Mouse (Mus musculus) heart, adult 18-20 months (tissue): ENCODE results near the gene Cdh16. TPM values are rescaled to one million over a fixed set of nuclear protein-coding genes. Genes with fewer than 3 reads are reported as not detected.
"Not testable (repeated sequence)": the region's sequence is repeated elsewhere in the genome, so short reads cannot be mapped to it uniquely, and the experiment has no call there.

Experiments used
- DNase-seq, 2 experiments: peaks; one replicate each; pipeline ENCODE4 v3.0.0; 2021 to 2022; ENCODE audit warnings: mixed read lengths in 1 of 2
- long read RNA-seq, 2 experiments: library from polyadenylated mRNA; stranded (forward); transcript quantifications; one replicate each; pipeline ENCODE4 v2.0.0; 2021
- total RNA-seq, 2 experiments: library from RNA; stranded (reverse); gene quantifications; 2 replicates each; pipeline ENCODE4 v1.2.3; 2021

The Cdh16 gene
- total RNA-seq, result 1 to 10 TPM; 3.9 to 5.2 TPM
- long read RNA-seq, experiment 1, partial matches to known transcripts, result 3 of 8 reads
- long read RNA-seq, experiment 1, other reads (novel, unspliced or antisense), result 2 of 8 reads
- long read RNA-seq, experiment 2, partial matches to known transcripts, result 0 of 5 reads
- long read RNA-seq, experiment 2, other reads (novel, unspliced or antisense), result 4 of 5 reads

DNA sequence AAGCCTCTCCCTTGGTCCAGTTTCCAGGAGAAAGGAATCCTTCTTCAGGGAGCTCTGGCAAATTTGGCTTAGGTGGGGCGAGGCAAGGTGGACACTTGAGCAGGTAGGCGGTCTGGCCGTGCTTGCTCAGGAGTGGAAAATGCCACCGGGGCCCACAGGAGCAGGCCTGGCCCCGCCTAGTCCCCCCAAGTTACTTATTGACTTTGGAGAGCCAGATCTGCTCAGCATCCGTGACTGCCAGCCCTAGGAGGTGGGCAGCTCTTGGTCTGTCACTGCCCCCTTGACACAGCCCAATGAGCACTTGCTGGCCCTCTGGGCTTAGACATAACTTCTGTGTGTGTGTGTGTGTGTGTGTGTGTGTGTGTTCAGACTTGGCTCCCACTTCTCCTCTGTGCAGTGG lies at the start of gene Cdh16:
Gene Cdh16 (minus strand): TSS at position 236 of the 400 bp plus-strand sequence.
- no peak for DNase-seq

DNA sequence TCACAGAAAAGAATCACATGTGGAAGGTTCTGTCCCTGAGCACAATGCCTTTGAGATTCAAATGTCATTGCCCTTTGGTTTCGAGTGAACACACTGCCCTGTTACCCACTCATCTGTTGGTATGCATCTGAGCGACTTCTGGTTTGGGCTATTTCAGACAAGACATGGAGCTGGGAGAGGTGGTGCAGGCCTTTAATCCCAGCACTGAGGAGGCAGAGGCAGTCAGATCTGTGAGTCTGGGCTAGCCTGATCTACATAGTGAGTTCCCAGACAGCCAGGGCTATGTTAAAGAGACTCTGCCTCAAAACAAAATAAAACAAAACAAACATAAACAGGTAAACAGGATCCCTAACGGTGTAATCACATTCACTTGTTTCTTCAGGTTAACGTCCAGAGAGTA lies 31.4 kb upstream of the Cdh16 start:
- no peak for DNase-seq

DNA sequence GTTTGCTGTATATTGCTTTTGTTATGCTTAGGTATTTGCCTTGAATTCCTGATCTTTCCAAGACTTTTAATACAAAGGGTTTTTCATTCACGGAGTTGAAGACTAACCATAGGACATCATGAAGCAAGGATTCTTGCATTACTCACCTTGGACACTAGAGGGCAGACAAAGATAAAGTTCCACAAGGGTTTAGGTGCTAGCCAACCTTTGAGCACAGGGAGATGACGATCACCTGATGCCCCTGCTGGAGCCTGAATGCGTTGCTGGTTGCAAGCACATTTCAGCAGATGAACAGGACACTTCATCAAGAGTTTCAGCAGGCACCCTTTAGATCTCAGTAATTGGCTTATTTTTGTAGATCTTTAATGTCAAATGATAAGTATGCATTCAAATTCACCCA lies 30.8 kb upstream of the Cdh16 start:
- DNase-seq, result peak; percentile 76 to 85

DNA sequence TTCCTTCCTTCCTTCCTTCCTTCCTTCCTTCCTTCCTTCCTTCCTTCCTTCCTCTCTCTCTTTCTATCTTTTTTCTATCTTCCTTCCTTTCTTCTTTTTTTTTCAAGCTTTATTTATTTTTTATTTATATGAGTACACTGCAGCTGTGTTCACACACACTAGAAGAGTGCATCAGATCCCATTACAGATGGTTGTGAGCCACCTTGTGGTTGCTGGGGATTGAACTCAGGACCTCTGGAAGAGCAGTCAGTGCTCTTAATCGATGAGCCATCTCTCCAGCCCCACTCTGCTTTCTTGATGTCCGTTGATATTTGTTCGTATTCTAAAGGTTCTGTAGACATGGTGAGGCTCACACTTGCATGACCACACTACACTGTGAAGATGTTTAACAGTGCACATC lies 20.0 kb upstream of the Cdh16 start:
- not testable (repeated sequence) for DNase-seq

DNA sequence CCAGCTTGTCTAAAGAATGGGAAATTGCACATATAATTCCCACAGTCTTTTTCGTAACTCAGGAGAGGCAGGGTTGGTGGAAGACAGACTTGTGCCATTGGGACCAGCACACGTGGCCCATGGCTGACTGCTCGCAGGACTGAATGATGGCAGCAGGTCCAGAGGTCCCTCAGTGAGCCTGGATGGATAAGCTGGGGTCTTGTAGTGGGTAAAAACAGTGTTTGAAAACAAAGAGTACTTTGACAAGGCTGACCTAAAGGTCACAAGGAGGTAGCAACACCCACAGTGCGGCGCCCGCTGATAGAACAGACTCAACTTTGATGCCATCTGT lies 18.1 kb upstream of the Cdh16 start:
- no peak for DNase-seq

DNA sequence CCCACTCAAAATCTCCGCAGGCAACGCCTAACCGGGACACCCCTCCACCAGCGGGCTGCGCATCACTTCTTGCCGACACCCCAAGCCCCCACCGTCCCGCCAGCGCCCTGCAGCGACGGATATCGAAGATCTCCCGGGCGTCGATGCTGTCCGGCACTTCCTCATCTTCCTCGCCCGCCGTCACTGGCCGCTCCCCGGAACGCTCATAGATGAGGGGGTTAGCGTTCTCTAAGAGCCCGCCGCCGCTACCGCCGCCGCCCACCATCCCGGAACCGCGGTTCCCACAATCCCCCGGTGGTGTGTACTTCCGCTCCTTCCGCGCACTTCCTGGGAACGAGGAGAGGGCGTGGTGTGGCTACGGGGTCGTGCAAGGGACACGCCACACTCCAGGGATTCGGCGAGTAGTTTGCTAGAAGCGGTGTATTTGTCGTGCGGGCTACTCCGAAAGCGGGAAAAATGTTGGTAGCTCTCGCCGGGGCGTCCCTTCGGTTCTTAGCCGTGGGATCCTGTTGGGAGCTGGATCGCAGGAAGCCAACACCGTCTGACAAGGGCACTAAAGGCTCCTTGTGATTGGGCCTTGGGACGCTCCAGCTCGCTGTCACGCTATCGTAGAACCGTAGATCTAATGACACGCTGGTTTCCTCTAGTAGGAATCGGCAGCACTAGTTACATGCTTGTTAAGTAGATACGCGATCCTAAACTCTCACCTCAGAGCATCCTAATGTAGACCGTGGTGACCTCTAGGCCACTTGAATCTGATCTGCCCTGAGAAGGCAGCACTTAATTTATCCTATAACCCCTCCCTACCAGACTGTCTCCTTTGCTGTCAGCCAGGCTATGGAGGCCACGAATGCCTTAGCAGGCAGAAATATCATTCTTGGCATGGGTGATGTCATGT lies 17.5 kb upstream of the Cdh16 start, which contains the start of gene Ciao2b:
Gene Ciao2b (minus strand): TSS at position 540 of the 898 bp plus-strand sequence.
- peak; percentile 93 to 96 for DNase-seq

DNA sequence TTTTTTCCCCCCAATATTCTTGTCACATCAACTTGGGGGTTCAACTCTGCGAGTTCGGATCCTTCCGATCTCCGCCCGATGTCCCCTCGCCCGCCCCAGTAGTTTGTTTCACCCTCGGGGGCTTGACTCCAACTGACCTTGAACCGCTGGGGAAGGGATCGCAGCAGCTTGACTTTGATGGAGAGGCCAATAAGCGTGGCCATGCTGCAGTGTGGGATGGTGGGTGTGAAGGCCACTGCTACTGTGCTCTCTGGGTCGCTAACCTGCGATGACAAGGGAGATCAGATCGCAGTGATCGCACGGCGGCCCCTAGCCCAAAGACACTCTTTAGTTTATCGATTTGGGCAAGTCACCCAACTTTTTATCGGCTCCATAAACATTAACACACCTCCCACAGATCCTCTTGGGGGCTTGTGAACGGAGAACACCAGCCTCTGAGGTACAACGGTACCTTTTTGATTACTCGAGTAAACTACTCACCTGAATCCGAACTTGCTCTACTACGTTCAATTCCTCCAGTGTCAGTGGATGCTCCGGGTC lies 16.7 kb upstream of the Cdh16 start:
- DNase-seq, result no peak

DNA sequence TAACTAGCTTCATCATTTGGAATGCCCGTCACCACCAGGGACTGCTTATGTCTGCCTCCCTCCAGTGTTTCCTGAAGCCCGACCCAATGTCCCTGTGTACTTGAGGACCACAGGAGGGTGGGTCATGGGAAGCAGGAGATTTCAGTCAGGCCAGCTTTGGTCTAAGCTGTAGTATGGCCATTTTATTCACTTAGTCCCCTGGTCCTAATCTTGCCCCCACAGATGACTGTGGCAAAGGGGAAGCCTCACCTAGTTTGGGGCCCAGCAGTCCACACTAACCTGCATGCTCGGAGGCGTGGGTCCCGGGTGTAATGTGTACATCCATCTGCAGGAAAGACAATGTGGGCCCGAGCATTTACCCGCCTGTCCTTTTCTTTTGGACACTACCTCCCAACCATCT lies 16.0 kb upstream of the Cdh16 start:
- peak in 1 of 2 experiments; percentile 1 for DNase-seq

DNA sequence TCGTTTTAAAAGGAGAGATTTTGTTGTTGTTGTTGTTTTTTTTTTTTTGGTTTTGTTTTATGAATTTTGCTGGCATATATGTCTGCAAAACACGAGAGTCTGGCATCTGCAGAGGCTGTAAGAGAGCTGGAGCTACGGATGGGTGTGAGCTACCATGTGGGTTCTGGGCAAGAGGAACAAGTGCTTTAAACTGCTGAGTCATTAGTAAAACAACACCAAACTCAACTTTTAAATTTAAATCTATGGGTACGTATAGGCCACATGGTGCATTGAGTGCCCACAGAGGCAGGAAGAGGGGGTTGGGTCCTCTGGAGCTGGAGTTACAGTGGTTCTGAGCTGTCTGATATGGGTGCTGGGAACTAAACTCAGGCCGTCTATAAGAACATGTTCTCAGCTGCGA lies 13.8 kb upstream of the Cdh16 start:
- peak in 1 of 2 experiments; percentile 1 for DNase-seq

DNA sequence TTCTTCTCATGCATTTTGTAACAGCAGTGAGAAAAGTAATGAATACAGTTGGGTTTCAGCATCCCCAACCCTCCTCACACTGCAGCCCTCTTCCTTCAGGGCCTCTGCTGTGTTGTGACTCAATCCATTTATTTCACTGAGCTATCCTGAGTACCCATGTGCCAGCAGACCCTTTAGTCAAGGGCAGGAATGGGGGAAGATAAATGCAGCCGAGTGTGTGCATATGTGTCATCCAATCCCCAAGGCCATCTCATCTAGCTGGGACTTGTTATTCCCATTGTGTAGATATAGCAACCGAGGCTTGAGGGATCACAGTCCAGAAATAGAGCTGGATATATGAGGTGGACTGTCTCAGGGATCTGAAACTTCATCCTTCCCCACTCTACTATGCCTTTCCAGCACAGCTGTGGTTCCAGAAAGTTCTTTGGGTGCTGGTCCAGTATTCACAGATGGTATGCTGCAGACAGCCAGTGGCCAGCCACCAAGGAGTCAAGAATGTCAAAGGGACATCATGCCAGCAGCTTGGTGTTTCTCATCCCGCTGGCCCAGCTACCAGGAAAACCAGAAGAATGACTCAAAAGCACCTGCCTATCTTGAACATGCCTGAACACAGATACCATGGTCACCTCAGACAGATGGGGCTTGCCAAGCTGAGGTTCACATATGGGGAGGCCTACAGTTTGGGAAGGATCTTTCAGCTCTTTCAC lies 11.0 kb upstream of the Cdh16 start:
- no peak for DNase-seq

DNA sequence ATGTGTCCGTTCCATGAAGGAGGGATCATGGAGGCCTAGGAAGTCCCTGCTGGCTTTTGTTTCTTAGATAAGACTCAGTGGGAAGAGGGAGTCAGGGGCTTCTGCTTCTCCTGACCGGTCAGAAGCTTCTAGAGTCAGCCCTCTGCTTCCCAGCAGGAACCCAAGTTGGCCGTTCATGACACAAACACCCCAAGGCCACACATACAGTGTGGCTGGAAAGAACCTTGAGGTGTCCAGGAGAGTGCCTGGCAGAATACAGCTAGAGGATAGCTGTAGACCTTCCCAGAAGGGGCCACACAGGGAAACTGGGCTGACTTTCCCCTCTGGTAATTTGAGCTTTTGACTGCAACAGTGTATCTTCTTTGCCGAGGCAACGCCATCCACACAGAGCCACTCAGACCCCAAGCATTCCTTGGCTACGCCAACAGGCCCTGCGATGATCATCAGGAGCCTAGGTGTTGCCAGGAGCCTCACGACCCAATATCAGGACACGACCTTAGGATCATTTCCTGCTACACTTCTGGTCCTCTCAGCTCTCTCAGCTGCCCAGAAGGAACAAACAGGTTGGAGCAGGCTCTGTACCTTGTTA lies 9.1 kb upstream of the Cdh16 start:
- peak; percentile 39 to 44 for DNase-seq

DNA sequence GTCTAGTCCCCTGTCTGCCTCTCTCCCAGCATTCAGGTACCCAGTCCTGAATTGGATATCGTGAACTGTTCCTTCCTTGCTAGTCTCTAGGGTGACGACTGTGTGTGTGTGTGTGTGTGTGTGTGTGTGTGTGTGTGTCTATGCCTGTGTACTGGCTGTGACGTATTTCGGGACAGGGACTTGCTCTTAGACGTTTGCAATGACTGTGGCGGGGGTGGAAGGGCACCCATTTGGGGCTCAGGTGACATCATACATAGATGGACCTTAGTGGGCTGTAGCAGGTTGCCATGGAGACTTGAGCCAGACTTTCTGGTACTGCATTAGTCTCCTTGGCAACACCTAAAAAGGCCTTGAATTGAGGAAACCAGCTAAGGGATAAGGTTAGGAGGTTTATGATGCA lies 8.3 kb upstream of the Cdh16 start:
- no peak for DNase-seq

DNA sequence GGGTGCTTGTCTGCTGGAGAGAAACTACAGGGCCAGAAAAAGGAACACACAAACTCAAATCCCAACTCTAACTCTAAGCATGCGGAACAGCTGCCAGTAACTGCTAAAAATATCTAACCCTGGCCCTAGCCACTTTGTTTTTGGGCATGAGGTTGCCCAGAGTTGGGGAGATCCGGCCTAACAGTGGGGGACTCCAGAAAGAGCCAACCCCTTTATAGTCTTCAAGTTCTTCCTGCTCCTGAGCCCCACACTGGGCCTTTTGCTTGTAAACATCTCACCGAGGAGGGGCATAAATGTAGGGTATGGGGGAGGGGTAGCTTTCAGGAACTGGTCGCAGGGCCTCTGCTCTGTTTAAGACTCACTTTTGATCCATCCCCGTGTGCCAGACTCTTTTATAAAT lies 7.8 kb upstream of the Cdh16 start:
- peak; percentile 59 to 64 for DNase-seq

DNA sequence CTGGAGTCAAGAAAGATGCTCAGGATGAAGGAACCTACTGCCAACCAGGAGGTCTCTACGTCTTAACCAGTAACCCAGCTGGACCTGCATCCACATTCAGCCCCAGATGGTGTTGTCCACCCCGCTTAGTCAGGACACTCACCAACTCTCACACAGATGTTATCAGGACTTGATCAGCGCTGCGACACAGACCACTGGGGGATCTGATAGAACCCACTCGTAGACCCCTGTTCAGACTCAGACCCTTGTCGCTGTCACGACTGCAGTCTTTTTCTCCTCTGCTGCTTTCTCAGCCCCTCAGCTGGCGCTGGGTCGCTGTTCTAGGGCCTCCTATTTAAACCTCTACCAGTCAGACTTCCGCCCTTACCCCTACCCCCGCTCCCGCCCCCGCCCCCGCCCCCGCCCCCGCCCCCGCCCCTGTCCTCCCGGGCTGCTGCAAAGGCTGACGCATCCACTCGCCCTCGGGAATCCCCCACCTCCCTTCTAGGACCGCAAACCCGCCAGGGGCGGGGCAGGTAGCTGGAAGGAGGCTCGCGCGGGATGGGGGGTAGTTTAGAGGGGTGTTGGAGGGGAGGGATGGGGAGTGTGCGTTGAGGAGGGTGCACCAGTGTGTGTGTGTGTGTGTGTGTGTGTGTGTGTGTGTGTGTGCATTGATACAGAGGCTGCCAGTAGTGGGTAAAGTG lies 6.9 kb upstream of the Cdh16 start, which contains the start of gene Rrad:
Gene Rrad (minus strand): TSS at position 347 of the 683 bp plus-strand sequence.
- DNase-seq, result peak; percentile 74 to 85

DNA sequence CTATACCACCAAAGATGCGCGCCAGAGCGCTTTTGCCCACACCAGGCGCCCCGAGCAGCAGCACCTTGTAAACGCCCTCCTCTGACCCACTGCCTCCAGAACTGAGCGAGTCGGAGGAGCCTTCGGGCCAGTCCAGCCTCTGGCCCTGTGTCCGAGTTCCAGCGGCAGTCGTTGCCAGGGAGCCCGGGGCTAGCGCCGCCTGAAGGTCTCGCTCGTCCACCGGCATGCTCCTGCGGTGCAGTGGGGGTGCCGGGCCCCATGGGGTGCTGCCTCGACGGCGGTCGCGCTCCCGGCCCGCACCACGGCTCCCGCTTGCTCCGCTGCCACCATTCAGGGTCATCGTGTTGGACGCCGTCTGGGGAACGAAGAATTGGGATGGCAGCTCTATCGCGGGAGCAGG lies 6.4 kb upstream of the Cdh16 start:
- peak; percentile 46 to 58 for DNase-seq

DNA sequence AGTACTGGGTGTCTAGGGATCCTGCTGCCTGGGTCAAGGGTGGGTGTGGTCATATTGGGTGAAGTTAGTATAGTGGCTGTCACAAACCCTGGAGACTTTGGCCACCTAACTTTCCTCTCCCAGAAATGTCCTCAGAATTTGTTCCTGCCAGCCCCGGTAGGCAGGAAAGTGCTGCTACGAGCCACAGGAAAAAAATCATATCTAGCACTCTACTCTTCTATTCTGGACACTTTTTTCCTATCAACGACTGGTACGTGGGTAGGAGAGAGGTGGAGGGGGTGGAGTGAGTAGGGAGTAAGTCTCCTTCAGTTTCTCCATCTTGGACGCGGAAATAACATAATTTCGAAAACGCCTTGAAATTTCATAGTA lies 5.9 kb upstream of the Cdh16 start:
- DNase-seq, result no peak

DNA sequence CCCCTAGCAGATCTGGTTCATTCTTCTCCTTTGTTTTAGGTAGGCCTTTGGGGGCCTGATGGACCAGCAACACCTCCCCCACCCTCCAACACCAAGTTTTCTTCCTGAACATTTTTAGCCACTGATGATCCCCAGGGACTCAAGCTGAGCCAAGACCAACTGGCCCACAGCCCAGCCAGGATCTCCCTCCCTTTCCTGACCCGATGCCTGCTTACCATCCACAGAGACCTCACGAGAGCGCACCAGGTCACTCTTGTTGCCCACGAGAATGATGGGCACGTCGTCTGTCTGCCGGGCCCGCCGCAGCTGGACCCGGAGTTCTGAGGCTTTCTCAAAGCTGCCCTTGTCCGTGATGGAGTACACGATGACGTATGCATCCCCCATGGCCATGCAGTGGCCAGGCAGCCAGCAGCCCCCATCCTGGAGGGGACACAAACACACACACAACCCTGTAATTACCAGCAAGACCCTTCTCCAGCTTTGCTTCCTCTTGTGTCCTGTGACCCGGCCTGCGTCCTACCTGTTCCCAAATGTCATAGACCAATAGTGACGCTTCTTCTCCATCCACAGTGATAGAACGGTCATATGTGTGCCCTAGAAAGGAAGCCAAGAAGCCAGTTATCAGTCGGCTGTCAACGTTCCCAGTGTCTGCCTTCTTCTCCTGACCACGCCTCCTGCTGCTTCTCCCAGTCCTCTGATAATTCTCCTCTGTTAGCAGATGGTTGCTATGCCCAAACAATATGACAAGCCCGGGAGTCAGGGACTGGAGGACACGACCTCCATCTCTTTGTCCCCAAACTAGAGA lies 5.3 kb upstream of the Cdh16 start:
- peak; percentile 87 to 89 for DNase-seq

DNA sequence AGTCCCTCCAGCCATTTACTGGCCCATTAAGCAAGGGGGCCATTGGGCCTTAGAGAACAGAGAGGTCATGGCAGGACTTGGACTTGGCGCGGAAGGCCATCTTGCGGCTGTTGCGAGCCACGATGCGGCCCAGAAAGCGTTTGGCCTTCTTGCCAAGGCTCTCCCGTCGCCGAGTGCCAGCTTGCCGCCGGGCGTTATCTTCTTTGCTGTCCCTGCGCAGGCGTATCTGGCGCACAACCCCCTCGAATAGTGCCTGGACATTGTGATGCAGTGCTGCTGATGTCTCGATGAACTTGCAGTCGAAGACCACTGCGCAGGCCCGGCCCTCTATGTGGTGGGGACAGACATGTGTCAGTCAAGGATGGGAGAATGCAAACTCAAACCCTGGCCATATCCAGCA lies 4.2 kb upstream of the Cdh16 start:
- peak; percentile 52 to 63 for DNase-seq

DNA sequence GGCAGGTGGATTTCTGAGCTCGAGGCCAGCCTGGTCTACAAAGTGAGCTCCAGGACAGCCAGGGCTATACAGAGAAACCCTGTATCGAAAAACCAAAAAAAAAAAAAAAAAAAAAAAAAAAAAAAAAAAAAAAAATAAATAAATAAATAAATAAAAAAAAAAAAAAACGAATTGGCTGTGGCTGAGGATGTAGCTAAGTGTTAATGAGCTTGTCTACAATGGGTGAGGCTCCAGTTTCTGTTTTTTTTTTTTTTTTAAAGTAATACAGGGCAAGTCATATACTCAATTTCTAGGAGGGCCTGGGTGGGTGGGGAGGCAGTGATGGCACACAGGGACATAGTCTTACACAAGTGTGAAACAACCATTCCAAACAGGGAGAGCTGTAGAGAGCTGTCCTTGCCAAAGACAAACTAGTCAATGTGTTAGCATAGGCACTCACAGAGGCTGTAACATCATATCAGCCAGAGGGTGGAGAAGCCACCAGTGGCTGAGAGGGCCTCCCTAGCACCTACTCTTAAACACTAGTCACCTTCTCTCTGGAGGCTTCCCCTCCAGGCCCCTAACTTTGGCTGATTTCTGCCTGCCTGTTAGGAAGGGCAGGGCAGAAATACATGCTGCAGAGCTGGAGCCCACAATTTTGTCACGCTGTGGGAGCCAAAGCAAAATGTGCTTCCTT lies 3.0 kb upstream of the Cdh16 start:
- DNase-seq, result no peak

DNA sequence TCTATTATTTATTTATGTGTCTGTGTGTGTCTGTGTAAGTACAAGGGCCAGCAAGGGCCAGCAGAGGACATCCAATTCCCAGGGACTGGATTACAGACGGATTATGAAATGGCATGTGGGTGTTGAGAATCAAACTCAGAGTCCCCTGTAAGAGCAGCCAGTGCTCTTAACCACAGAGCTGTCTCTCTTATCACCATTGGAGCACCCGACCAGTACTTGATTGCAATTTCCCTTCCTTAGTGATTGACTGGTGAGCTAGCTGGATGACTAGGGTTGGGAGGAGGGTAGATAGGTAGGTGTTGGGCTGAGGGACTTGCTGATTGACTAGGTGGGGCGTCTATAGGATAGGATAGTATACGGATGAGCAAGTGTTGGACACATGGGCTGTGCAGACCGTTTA lies 3.4 kb downstream of the Cdh16 start:
- no peak for DNase-seq
